In the genomic region with DNA sequence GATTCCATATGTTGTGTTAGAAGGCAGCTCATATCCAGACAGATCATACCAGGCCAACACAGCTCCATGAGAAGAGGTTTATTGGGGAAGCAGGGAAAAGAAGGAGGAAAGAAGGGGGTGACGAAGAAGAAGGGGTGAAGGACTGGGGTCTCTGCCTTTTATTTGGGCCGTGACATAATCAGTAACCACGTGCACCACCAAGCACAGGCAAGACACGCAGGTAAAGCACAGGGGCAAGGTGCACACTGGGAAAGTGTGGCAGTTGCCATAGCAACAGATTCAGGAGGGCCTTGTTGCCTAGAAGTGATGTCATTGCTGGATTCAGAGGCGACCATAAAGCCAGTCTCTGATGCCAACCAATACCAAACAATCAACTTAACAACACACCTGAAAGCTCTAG, we compare ENCODE assay signal across 17 mouse cellular contexts.
"Had no signal": no experiment of that assay in that cellular context is flagged by ENCODE, and none has a peak within 500 bp of the region (broad histone marks: within the 10 kb centered on the region; RNA-seq: fewer than 3 reads in every experiment).

No protein-coding gene starts in this region.

- H3K9me3 ChIP-seq: neural tube, embryonic 15.5 days; stomach, embryonic 15.5 days had no signal

- H3K4me1 ChIP-seq: neural tube, embryonic 12.5 days; neural tube, embryonic 13.5 days; neural tube, embryonic 15.5 days; stomach, embryonic 15.5 days had no signal

- H3K4me2 ChIP-seq: neural tube, embryonic 12.5 days; neural tube, embryonic 13.5 days; neural tube, embryonic 15.5 days; stomach, embryonic 15.5 days had no signal

- H3K4me3 ChIP-seq: neural tube, embryonic 12.5 days; neural tube, embryonic 13.5 days; neural tube, embryonic 15.5 days; stomach, embryonic 15.5 days had no signal

- DNase-seq: retina, postnatal 1 day; right cerebral cortex, adult 18-20 months; right cerebral cortex, postnatal 14 days; right cerebral cortex, postnatal 25 days; right cerebral cortex, postnatal 4 days; spleen, adult 18-20 months; thymus, adult 18-20 months; thymus, adult 2 months; thymus, postnatal 14 days; thymus, postnatal 25 days; thymus, postnatal 36 days; thymus, postnatal 4 days had no signal

- H3K27me3 ChIP-seq: neural tube, embryonic 12.5 days; neural tube, embryonic 13.5 days; neural tube, embryonic 15.5 days; stomach, embryonic 15.5 days had no signal

- H3K9ac ChIP-seq: neural tube, embryonic 12.5 days; neural tube, embryonic 13.5 days; neural tube, embryonic 15.5 days; stomach, embryonic 15.5 days had no signal

- H3K27ac ChIP-seq: neural tube, embryonic 12.5 days; neural tube, embryonic 13.5 days; neural tube, embryonic 15.5 days; stomach, embryonic 15.5 days; stomach, postnatal 0 days had no signal

- H3K36me3 ChIP-seq: neural tube, embryonic 12.5 days; neural tube, embryonic 13.5 days; neural tube, embryonic 15.5 days; stomach, embryonic 15.5 days had no signal
